Mouse (Mus musculus) central nervous system, embryonic 14 days (tissue): Measurements from ENCODE around the gene Rnf4. TPM values are rescaled to one million over a fixed set of nuclear protein-coding genes. Genes with fewer than 3 reads are reported as not detected.

Source experiments
- polyA plus RNA-seq: library from polyadenylated mRNA; depleted of rRNA; stranded (reverse); fragments of >200 nt; gene quantifications from 2 replicates; pipeline ENCODE4 v1.2.3, GENCODE M21; 2012; rRNA removed

The Rnf4 gene
- 116 and 118 TPM in 2 replicates for polyA plus RNA-seq

GRCm38 (mm10) chr5:34336097-34336774, at the start of gene Rnf4:
Gene Rnf4, plus strand, starts transcription at chr5:34336289.

GRCm38 (mm10) chr5:34288154-34288716, 47.9 kb upstream of the Rnf4 start, which contains the start of the genes Zfyve28 and Cfap99:
Gene Zfyve28, minus strand, starts transcription at chr5:34288449.
Gene Cfap99, plus strand, starts transcription at chr5:34288600.

GRCm38 (mm10) chr5:34369341-34370021, 33.4 kb downstream of the Rnf4 start, which contains the start of gene Fam193a:
Gene Fam193a, plus strand, starts transcription at chr5:34369933.

Other genes starting within 250 kb of the Rnf4 start
- gene Poln, start 166.8 kb upstream of the Rnf4 start, polyA plus RNA-seq, result 0.80 and 0.84 TPM in 2 replicates
- gene Haus3, start 166.8 kb upstream of the Rnf4 start, polyA plus RNA-seq, result 7.7 and 8.1 TPM in 2 replicates
- 86.1 and 87.5 TPM in 2 replicates for gene Mxd4, start 148.6 kb upstream of the Rnf4 start, polyA plus RNA-seq
- gene Zfyve28, start 47.8 kb upstream of the Rnf4 start, polyA plus RNA-seq, result 6.0 and 6.1 TPM in 2 replicates
- gene Cfap99, start 47.7 kb upstream of the Rnf4 start, polyA plus RNA-seq, result 0.08 and 0.10 TPM in 2 replicates
- gene Fam193a, start 33.6 kb downstream of the Rnf4 start, polyA plus RNA-seq, result 67.7 and 71.5 TPM in 2 replicates
- gene Tnip2, start 177.7 kb downstream of the Rnf4 start, polyA plus RNA-seq, result 9.8 and 13.6 TPM in 2 replicates
- gene Sh3bp2, start 189.5 kb downstream of the Rnf4 start, polyA plus RNA-seq, result 39.0 and 42.5 TPM in 2 replicates
- gene Add1, start 237.4 kb downstream of the Rnf4 start, polyA plus RNA-seq, result 240 and 246 TPM in 2 replicates